Mouse (Mus musculus) inflammation-experienced regulatory T-cells, adult 16 weeks (primary cell): ENCODE data around the gene Gm7029. TPM values are rescaled to one million over a fixed set of nuclear protein-coding genes. Genes with fewer than 3 reads are reported as not detected.

Experiments
- polyA plus RNA-seq: library from polyadenylated mRNA; unstranded; fragments of 100-300 nt; shearing (Covaris generic); gene quantifications from one replicate; pipeline ENCODE4 v1.2.1, GENCODE M21; 2017

Gm7029 gene
- polyA plus RNA-seq, result not detected

GRCm38 (mm10) chr17:33873537-33873936 lies at the start of gene Gm7029:
Gm7029 (plus strand) TSS chr17:33873837.

DNA sequence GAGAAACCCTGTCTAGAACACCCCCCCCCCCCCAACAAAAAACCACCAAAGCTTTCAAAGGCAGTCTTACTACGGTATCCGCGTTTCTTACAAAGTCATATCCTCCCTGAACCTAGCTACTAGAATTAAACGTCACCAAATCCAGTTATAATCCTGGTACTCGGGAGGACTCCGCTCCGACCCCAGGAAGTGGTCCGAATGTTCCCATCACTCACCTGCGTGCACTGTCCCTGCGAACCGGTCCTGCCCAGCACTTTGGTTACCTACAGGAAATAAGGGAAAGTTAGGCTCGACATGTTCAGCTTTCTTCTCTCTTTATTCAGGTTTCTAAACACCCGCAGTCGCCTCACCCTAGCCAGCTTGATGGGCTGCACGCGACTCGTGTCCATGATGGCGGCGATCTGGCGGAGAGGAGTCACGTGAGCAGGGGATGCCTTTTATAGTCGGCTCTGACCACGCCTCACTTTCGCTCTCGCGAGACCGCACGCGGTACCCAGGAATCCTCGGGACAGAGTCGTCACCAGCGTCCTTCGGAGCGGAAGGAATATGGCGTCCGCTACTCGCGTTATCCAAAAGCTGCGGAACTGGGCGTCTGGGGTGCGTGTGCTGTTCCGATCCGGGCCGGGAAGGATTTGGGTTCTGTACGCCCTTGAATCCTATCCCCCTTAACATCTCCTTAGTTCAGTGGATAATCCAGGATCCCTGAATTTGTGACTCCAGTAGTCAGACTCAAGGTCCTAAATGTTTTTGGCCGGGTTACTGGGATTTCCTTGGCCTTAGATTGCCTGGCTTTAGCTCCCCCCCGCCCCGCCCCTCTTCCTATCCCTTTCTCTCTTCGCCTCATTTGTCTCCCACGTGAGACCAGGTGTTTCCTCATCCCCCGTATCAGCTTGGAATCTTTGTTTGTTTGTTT lies 49.3 kb upstream of the Gm7029 start, which contains the start of the genes Rps28 and Ndufa7:
Rps28 (minus strand) TSS at position 479 of the 913 bp plus-strand sequence.
Ndufa7 (plus strand) TSS at position 489 of the 913 bp plus-strand sequence.

DNA sequence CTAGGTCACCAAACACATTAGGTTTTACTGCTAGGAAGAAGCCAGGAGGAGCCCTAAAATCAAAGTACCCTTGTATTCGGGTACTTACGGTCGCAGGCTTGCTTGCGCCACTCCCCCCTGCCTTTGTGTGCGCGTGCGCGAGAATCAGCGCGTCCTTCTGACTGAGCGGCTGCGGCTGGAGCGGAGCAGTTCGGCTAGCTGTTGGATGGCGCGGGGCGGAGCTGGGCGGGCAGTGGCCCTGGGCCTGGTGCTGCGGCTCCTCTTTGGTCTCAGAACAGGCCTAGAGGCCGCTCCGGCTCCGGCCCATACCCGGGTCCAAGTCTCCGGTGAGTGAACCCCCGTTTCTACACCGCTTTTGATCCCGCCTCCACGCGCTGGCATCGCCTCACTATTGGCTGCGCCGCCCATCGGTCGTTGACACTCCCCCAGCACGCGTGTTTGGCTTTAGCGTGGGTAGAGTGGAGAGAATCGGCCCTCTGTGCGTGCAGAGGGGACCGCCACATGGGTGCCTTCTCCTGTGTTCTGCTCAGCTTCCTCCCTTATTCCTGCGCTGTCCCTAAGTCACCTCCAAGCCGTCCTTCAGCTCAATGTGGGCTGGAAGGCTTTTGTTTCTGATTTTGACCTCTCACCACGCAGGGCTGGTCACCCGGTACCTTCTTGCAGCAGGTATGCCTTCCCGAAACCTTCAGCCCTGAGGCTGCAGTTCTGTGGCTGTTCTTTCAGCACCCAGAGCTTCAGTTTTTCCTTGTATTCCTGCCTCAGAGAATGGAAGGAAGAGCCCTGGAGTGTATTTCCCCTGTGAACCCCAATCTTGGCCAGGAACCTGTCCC lies 30.5 kb upstream of the Gm7029 start, which contains the start of gene Cd320:
Cd320 (plus strand) TSS at position 126 of the 830 bp plus-strand sequence.

DNA sequence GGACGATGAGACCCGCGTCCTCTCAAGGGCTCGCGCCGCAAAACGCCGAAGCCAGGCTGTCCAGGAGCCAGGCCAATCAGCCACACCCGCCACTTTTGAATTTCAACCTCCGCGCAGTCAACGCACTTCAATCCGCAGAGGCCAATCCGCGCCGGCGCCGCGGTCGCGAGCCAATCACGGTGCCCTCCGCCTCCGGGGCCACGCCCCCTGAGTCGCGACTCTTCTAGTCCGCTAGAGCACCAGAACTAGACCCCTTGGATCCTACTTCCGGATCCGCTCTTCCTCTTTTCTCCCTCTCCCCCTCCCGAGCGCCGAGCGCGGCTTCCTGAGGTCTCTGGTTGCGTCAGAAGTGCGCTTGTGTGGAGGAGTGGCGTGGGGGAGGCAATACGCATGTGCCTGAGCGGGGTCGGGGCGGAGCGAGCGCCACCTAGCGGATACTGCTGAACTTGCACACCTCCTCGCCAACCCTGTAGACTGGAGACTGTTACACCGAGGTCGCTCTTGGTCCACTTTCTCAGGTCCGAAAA lies 17.0 kb downstream of the Gm7029 start, which contains the start of gene Kifc1:
Kifc1 (minus strand) TSS at position 129 of the 527 bp plus-strand sequence.

DNA sequence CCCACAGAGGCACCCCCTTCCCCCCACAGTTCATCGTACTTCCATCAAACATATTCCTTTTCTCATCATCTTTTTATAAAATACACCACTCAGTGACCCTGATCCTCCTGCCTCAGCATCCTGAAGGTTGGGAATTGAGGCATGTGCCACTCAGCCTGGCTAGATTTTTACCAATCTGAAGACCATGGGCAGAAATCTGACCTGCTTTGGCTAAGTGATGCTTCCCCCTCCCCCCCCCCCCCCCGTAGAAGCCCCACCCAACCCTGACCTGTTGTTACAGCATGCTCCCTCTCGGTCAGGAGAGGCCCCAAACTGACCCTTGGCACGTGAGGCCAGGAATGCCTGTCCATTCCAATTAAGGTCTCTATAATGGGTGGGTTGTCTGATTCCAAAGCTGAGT lies 31.2 kb downstream of the Gm7029 start, which contains the start of gene Platr17:
Platr17 (plus strand) TSS at position 301 of the 400 bp plus-strand sequence.

GRCm38 (mm10) chr17:33909077-33909868 lies 35.6 kb downstream of the Gm7029 start, which contains the start of gene Daxx:
Daxx (plus strand) TSS chr17:33909414.

DNA sequence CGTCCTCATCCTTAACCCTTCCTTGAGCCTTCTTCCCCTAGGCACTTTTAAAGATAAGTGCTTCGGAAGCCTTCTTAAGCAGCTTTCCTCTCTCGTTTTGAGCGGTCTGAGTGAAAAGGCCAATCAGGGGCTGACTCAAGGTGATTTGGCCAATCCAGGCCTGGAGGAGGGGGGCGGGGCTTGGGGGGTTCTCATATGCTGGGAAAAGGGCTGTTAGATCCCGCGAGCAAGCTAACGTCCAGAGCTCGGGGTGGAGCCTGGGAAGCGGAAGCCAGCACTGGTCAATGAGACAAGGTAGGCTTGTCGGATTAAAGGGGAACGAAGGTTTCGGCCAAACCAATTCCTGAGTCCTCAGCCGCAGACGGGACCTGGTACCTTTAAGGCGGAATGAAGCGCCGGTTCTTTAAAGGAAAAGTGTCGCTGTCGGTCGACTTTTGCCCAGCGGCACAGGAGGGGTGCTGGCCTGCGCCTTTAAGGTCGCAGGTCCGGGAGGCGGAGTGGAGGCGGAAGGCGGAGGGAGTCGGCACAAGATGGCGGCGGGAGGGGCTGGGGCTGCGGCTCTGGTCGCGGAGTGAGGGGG lies 42.1 kb downstream of the Gm7029 start, which contains the start of the genes Tapbp and Zbtb22:
Tapbp (plus strand) TSS at position 229 of the 580 bp plus-strand sequence.
Zbtb22 (plus strand) TSS at position 234 of the 580 bp plus-strand sequence.

Other genes starting within 250 kb of the Gm7029 start
- gene Zfp414, start 244.7 kb upstream of the Gm7029 start, polyA plus RNA-seq, result 70.8 TPM
- 1.4 TPM for gene Pram1, start 235.8 kb upstream of the Gm7029 start, polyA plus RNA-seq
- gene Hnrnpm, start 187.0 kb upstream of the Gm7029 start, polyA plus RNA-seq, result 424 TPM
- 68.9 TPM for gene March2, start 155.2 kb upstream of the Gm7029 start, polyA plus RNA-seq
- 317 TPM for gene Rab11b, start 113.3 kb upstream of the Gm7029 start, polyA plus RNA-seq
- gene Angptl4, start 92.0 kb upstream of the Gm7029 start, polyA plus RNA-seq, result 6.5 TPM
- 4.7 TPM for gene Kank3, start 63.3 kb upstream of the Gm7029 start, polyA plus RNA-seq
- gene Rps28, start 49.3 kb upstream of the Gm7029 start, polyA plus RNA-seq, result 865 TPM
- 364 TPM for gene Ndufa7, start 49.3 kb upstream of the Gm7029 start, polyA plus RNA-seq
- gene Cd320, start 30.7 kb upstream of the Gm7029 start, polyA plus RNA-seq, result 35.5 TPM
- gene Kifc1, start 16.8 kb downstream of the Gm7029 start, polyA plus RNA-seq, result 3.7 TPM
- gene Platr17, start 31.3 kb downstream of the Gm7029 start, polyA plus RNA-seq, result 3.8 TPM
- gene Daxx, start 35.6 kb downstream of the Gm7029 start, polyA plus RNA-seq, result 134 TPM
- gene Tapbp, start 42.1 kb downstream of the Gm7029 start, polyA plus RNA-seq, result 751 TPM
- gene Zbtb22, start 42.1 kb downstream of the Gm7029 start, polyA plus RNA-seq, result 22.8 TPM
- gene Rgl2, start 55.7 kb downstream of the Gm7029 start, polyA plus RNA-seq, result 165 TPM
- gene Pfdn6, start 66.5 kb downstream of the Gm7029 start, polyA plus RNA-seq, result 132 TPM
- gene Wdr46, start 66.8 kb downstream of the Gm7029 start, polyA plus RNA-seq, result 64.9 TPM
- 34.8 TPM for gene B3galt4, start 77.7 kb downstream of the Gm7029 start, polyA plus RNA-seq
- gene Vps52, start 82.0 kb downstream of the Gm7029 start, polyA plus RNA-seq, result 96.8 TPM
- 2,339 TPM for gene Rps18, start 82.2 kb downstream of the Gm7029 start, polyA plus RNA-seq
- 13,592 TPM for gene H2-K1, start 126.5 kb downstream of the Gm7029 start, polyA plus RNA-seq
- gene Ring1, start 150.8 kb downstream of the Gm7029 start, polyA plus RNA-seq, result 24.7 TPM
- gene H2-Ke6, start 154.2 kb downstream of the Gm7029 start, polyA plus RNA-seq, result 47.8 TPM
- 165 TPM for gene Slc39a7, start 157.8 kb downstream of the Gm7029 start, polyA plus RNA-seq
- 25.2 TPM for gene Rxrb, start 158.0 kb downstream of the Gm7029 start, polyA plus RNA-seq
- 3.0 TPM for gene Col11a2, start 165.6 kb downstream of the Gm7029 start, polyA plus RNA-seq
- 41.7 TPM for gene H2-Oa, start 218.5 kb downstream of the Gm7029 start, polyA plus RNA-seq
- 118 TPM for gene H2-DMa, start 245.7 kb downstream of the Gm7029 start, polyA plus RNA-seq
- gene Brd2, start 248.8 kb downstream of the Gm7029 start, polyA plus RNA-seq, result 172 TPM